In the genomic region with DNA sequence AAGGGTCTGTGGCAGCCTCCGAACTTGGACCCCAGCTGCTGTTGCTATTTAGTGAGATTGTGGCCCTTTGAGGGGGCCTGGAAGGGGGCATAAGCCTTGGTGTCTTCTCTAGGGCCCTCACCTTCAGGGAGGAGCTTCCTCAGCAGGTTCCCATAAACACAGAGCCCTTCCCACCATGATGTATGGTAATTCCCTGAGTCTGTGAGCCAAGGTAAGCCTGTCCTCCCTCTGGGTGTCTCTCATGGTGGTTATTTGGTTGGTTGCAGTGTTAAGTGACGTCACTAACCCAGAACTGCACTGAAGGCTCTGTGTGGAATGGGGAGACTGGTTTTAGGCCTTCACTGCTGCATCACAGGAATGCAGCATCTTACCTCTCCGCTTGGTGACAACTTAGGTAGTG, we compare ENCODE assay signal across 33 mouse cellular contexts. TPM values are rescaled to one million over a fixed set of nuclear protein-coding genes. Genes with fewer than 3 reads are reported as not detected.
DNase-seq lines count a peak whose midpoint lies in the region; ATAC-seq and TF ChIP-seq lines count a peak whose summit lies in the region.
"Had no signal": no experiment of that assay in that cellular context is flagged by ENCODE, and none has a peak within 500 bp of the region (broad histone marks: within the 10 kb centered on the region; RNA-seq: fewer than 3 reads in every experiment).

No protein-coding gene starts in this region.

- TF ChIP-seq POLR2A in spleen, adult 2 months (IDR thresholded peaks at IDR 0.05; ENCODE audit: low read depth, low read length) = no peak
- no peak for TF ChIP-seq POLR2A in MEL (IDR thresholded peaks at IDR 0.05; ENCODE audit: control insufficient read depth in 1 of 2, insufficient read depth in 1 of 2, low read depth in 1 of 2, low read length in 2 of 2, poor library complexity in 1 of 2)

- no peak for TF ChIP-seq RAD21 in MEL (IDR thresholded peaks at IDR 0.05; ENCODE audit: low read depth, low read length)

- H3K4me1 ChIP-seq in spleen, adult 2 months (ENCODE audit: control insufficient read depth, insufficient read depth, insufficient read length) = peaks cover 3% of the 10 kb centered on the region; the same call in 1 of the 2 replicates
- H3K4me1 ChIP-seq in MEL (ENCODE audit: control insufficient read depth in 1 of 2, insufficient read depth in 2 of 2, low read length in 2 of 2) = peaks cover 6 to 21% of the 10 kb centered on the region in 2 experiments; a peak in 3 of 4 replicates
- no peaks in the 10 kb centered on the region; the same call in 1 of the 2 replicates for H3K4me1 ChIP-seq in hindbrain, embryonic 10.5 days (replicated peaks)
- H3K4me1 ChIP-seq: heart, embryonic 15.5 days had no signal

- TF ChIP-seq EP300 in MEL (IDR thresholded peaks at IDR 0.05; ENCODE audit: low read depth in 1 of 2, low read length in 2 of 2) = no peak

- no peaks in the 10 kb centered on the region for H3K36me3 ChIP-seq in spleen, adult 2 months (ENCODE audit: control insufficient read depth, insufficient read depth, low read length)
- H3K36me3 ChIP-seq in MEL (ENCODE audit: control insufficient read depth in 1 of 2, insufficient read depth in 2 of 2, low read length in 2 of 2) = peaks cover 0 to 15% of the 10 kb centered on the region in 2 experiments; a peak in 2 of 4 replicates
- no peaks in the 10 kb centered on the region for H3K36me3 ChIP-seq in hindbrain, embryonic 10.5 days
- H3K36me3 ChIP-seq: G1E; heart, embryonic 12.5 days; heart, embryonic 15.5 days had no signal

- WGBS in spleen, adult 2 months = 64% methylated on average over 3 of the region's 3 CpGs
- WGBS in hindbrain, embryonic 10.5 days = 70% methylated on average over 3 of the region's 3 CpGs

- no peaks in the 10 kb centered on the region for H3K79me2 ChIP-seq in MEL (ENCODE audit: control insufficient read depth, insufficient read depth, low read length, poor library complexity)

- H3K27me3 ChIP-seq in spleen, adult 2 months (ENCODE audit: control insufficient read depth, insufficient read depth, low read length) = no peaks in the 10 kb centered on the region
- H3K27me3 ChIP-seq in MEL (ENCODE audit: control insufficient read depth in 1 of 2, insufficient read depth in 2 of 2, low read length in 2 of 2) = no peaks in the 10 kb centered on the region
- H3K27me3 ChIP-seq in hindbrain, embryonic 10.5 days (ENCODE audit: insufficient read depth, poor library complexity, severe bottlenecking) = no peaks in the 10 kb centered on the region
- H3K27me3 ChIP-seq: heart, embryonic 12.5 days; heart, embryonic 15.5 days had no signal

- no peak for ATAC-seq in megakaryocyte-erythroid progenitor cell, adult 5-6 weeks (replicated peaks; ENCODE audit: low FRiP score, low TSS enrichment, poor library complexity, severe bottlenecking)
- ATAC-seq: forebrain, embryonic 14.5 days; forebrain, postnatal 0 days; hindbrain, postnatal 0 days; inflammation-experienced regulatory T-cells, adult 6 months; intestine, embryonic 16.5 days had no signal

- no peaks in the 10 kb centered on the region for H3K9me3 ChIP-seq in MEL (replicated peaks; ENCODE audit: insufficient read depth, low read length)
- H3K9me3 ChIP-seq in hindbrain, embryonic 10.5 days = no peaks in the 10 kb centered on the region
- H3K9me3 ChIP-seq: G1E; heart, embryonic 15.5 days had no signal

- no peak for DNase-seq in spleen, adult 2 months (ENCODE audit: low read depth in 1 of 2, low spot score in 2 of 2)
- DNase-seq in spleen, postnatal 4 days (ENCODE audit: low spot score in 2 of 2) = no peak
- no peak for DNase-seq in MEL (ENCODE audit: low read depth, low spot score)
- peak; percentile 94 for DNase-seq in ZHBTc4 (ENCODE audit: low read depth, low spot score)
- DNase-seq in thymus, postnatal 0 days (ENCODE audit: low spot score) = no peak
- DNase-seq in layer of hippocampus, postnatal 25 days (ENCODE audit: extremely low spot score in 1 of 2, low spot score in 1 of 2) = no peak
- DNase-seq in hindbrain, embryonic 10.5 days (ENCODE audit: low spot score) = no peak
- DNase-seq: adrenal gland, adult 2 months; adrenal gland, postnatal 25 days; cerebellum, adult 18-20 months; cerebellum, adult 9-10 months; cerebellum, postnatal 14 days; forebrain, postnatal 0 days; gastrocnemius, adult 2 months; gastrocnemius, postnatal 14 days; heart, adult 11 months; heart, postnatal 10 days; heart, postnatal 36 days had no signal

- no peak for TF ChIP-seq CTCF in spleen, adult 2 months (IDR thresholded peaks at IDR 0.05; ENCODE audit: extremely low read depth, insufficient read depth, insufficient read length, insufficient replicate concordance)
- TF ChIP-seq CTCF in MEL (IDR thresholded peaks at IDR 0.05 in 2 of 3, conservative IDR thresholded peaks at IDR 0.05 in 1 of 3; ENCODE audit: control insufficient read depth in 1 of 3, insufficient read depth in 1 of 3, low read depth in 2 of 3, low read length in 3 of 3, poor library complexity in 1 of 3, severe bottlenecking in 1 of 3) = no peak

- H3K4me3 ChIP-seq in spleen, adult 2 months (ENCODE audit: extremely low read depth, insufficient read depth, insufficient read length) = no peak overlapping the region
- H3K4me3 ChIP-seq in MEL (ENCODE audit: control insufficient read depth in 1 of 2, insufficient read depth in 1 of 2, low read depth in 2 of 2, low read length in 2 of 2) = no peak overlapping the region
- no peak overlapping the region for H3K4me3 ChIP-seq in hindbrain, embryonic 10.5 days
- H3K4me3 ChIP-seq: gastrocnemius, adult 2 months; heart, embryonic 12.5 days; heart, embryonic 15.5 days had no signal

- peak overlapping the region; percentile 40 for H3K27ac ChIP-seq in spleen, adult 2 months (ENCODE audit: insufficient read depth, low read length)
- H3K27ac ChIP-seq in MEL (ENCODE audit: control insufficient read depth, low read depth, low read length) = peak overlapping the region; percentile 41
- no peak overlapping the region for H3K27ac ChIP-seq in hindbrain, embryonic 10.5 days
- H3K27ac ChIP-seq: gastrocnemius, adult 2 months; heart, embryonic 15.5 days; hindbrain, embryonic 14.5 days; hindbrain, postnatal 0 days had no signal

- peak overlapping the region; percentile 11; the same call in 1 of the 2 replicates for H3K9ac ChIP-seq in MEL (ENCODE audit: control insufficient read depth, low read depth, low read length, poor library complexity, severe bottlenecking)
- H3K9ac ChIP-seq: forebrain, postnatal 0 days; heart, embryonic 12.5 days; heart, embryonic 15.5 days; hindbrain, embryonic 14.5 days had no signal

RNA-seq across cellular contexts. Expression of gene Ffar2, which starts 5.9 kb away (rescaled TPM):
- 19.2 and 38.6 TPM in 2 replicates for polyA plus RNA-seq in spleen, adult 2 months (2012; rRNA removed)
- total RNA-seq in MEL (2012; rRNA removed) = not detected in 2 replicates
- polyA plus RNA-seq in MEL (2012; ENCODE audit: insufficient read depth in 1 of 2, insufficient read length in 2 of 2, low read depth in 1 of 2, low replicate concordance in 2 of 2, missing spikeins in 1 of 2) = under 1 TPM in 1 of 2 experiments, not detected in 1; 0.04 TPM
- polyA plus RNA-seq in thymus, postnatal 0 days (2015; fragmentation: Nextera tagmentation; extraction: Ambion mirVana) = 0.95 and 1.5 TPM in 2 replicates
- total RNA-seq in megakaryocyte-erythroid progenitor cell, adult 5-6 weeks (2014; fragmentation: Nextera tagmentation) = 0.20 and 1.1 TPM in 2 replicates
- total RNA-seq in megakaryocyte-erythroid progenitor cell, adult 5-6 weeks (2017) = 1.7 and 12.6 TPM in 2 replicates
- total RNA-seq in layer of hippocampus, postnatal 25 days (2021) = not detected
- polyA plus RNA-seq in hindbrain, embryonic 10.5 days (2016; fragmentation: Nextera tagmentation; extraction: Ambion mirVana) = not detected in 2 replicates
- total RNA-seq: forebrain, postnatal 0 days had no signal
- polyA plus RNA-seq: embryonic facial prominence, embryonic 11.5 days; forebrain, embryonic 11.5 days; heart, embryonic 12.5 days; hindbrain, embryonic 14.5 days had no signal

RNA-seq across cellular contexts. Expression of gene Ffar3, which starts 26.6 kb away (rescaled TPM):
- polyA plus RNA-seq in spleen, adult 2 months (2012; rRNA removed) = 0.59 and 0.84 TPM in 2 replicates
- not detected in 2 replicates for total RNA-seq in MEL (2012; rRNA removed)
- not detected for polyA plus RNA-seq in MEL (2012; ENCODE audit: insufficient read depth in 1 of 2, insufficient read length in 2 of 2, low read depth in 1 of 2, low replicate concordance in 2 of 2, missing spikeins in 1 of 2)
- polyA plus RNA-seq in thymus, postnatal 0 days (2015; fragmentation: Nextera tagmentation; extraction: Ambion mirVana) = 0.10 TPM in 1 of 2 replicates, not detected in the other
- total RNA-seq in megakaryocyte-erythroid progenitor cell, adult 5-6 weeks (2014; fragmentation: Nextera tagmentation) = not detected in 2 replicates
- total RNA-seq in megakaryocyte-erythroid progenitor cell, adult 5-6 weeks (2017) = not detected in 2 replicates
- not detected for total RNA-seq in layer of hippocampus, postnatal 25 days (2021)
- polyA plus RNA-seq in hindbrain, embryonic 10.5 days (2016; fragmentation: Nextera tagmentation; extraction: Ambion mirVana) = not detected in 2 replicates
- total RNA-seq: forebrain, postnatal 0 days; G1E; gastrocnemius, adult 2 months; gastrocnemius, postnatal 14 days; gastrocnemius, postnatal 4 days; heart, postnatal 10 days; heart, postnatal 36 days had no signal
- polyA plus RNA-seq: embryonic facial prominence, embryonic 11.5 days; embryonic facial prominence, embryonic 14.5 days; forebrain, embryonic 11.5 days; forebrain, embryonic 14.5 days; forebrain, postnatal 0 days; frontal cortex, adult 2 months; G1E; heart, embryonic 12.5 days; heart, embryonic 15.5 days; hindbrain, embryonic 11.5 days; hindbrain, embryonic 14.5 days had no signal

RNA-seq across cellular contexts. Expression of gene Ffar1, which starts 31.9 kb away (rescaled TPM):
- 17.0 and 20.1 TPM in 2 replicates for polyA plus RNA-seq in spleen, adult 2 months (2012; rRNA removed)
- total RNA-seq in MEL (2012; rRNA removed) = not detected in 2 replicates
- polyA plus RNA-seq in MEL (2012; ENCODE audit: insufficient read depth in 1 of 2, insufficient read length in 2 of 2, low read depth in 1 of 2, low replicate concordance in 2 of 2, missing spikeins in 1 of 2) = not detected
- not detected in 2 replicates for polyA plus RNA-seq in thymus, postnatal 0 days (2015; fragmentation: Nextera tagmentation; extraction: Ambion mirVana)
- 0.24 TPM in 1 of 2 replicates, not detected in the other for total RNA-seq in megakaryocyte-erythroid progenitor cell, adult 5-6 weeks (2014; fragmentation: Nextera tagmentation)
- not detected in 2 replicates for total RNA-seq in megakaryocyte-erythroid progenitor cell, adult 5-6 weeks (2017)
- total RNA-seq in layer of hippocampus, postnatal 25 days (2021) = not detected
- not detected in 2 replicates for polyA plus RNA-seq in hindbrain, embryonic 10.5 days (2016; fragmentation: Nextera tagmentation; extraction: Ambion mirVana)
- total RNA-seq: adrenal gland, adult 2 months; adrenal gland, postnatal 25 days; forebrain, postnatal 0 days; gastrocnemius, adult 2 months; gastrocnemius, postnatal 14 days; gastrocnemius, postnatal 4 days; heart, postnatal 36 days; hindbrain, postnatal 0 days had no signal
- polyA plus RNA-seq: adrenal gland, adult 2 months; embryonic facial prominence, embryonic 11.5 days; embryonic facial prominence, embryonic 14.5 days; forebrain, embryonic 11.5 days; forebrain, embryonic 14.5 days; forebrain, postnatal 0 days; frontal cortex, adult 2 months; G1E; heart, embryonic 12.5 days; heart, embryonic 15.5 days; hindbrain, embryonic 11.5 days; hindbrain, embryonic 14.5 days; hindbrain, postnatal 0 days had no signal

RNA-seq across cellular contexts. Expression of gene Krtdap, which starts 41.7 kb away (rescaled TPM):
- not detected in 2 replicates for polyA plus RNA-seq in spleen, adult 2 months (2012; rRNA removed)
- total RNA-seq in MEL (2012; rRNA removed) = not detected in 2 replicates
- polyA plus RNA-seq in MEL (2012; ENCODE audit: insufficient read depth in 1 of 2, insufficient read length in 2 of 2, low read depth in 1 of 2, low replicate concordance in 2 of 2, missing spikeins in 1 of 2) = not detected
- polyA plus RNA-seq in thymus, postnatal 0 days (2015; fragmentation: Nextera tagmentation; extraction: Ambion mirVana) = 36.0 and 39.0 TPM in 2 replicates
- total RNA-seq in megakaryocyte-erythroid progenitor cell, adult 5-6 weeks (2014; fragmentation: Nextera tagmentation) = not detected in 2 replicates
- not detected in 2 replicates for total RNA-seq in megakaryocyte-erythroid progenitor cell, adult 5-6 weeks (2017)
- total RNA-seq in layer of hippocampus, postnatal 25 days (2021) = not detected
- not detected in 2 replicates for polyA plus RNA-seq in hindbrain, embryonic 10.5 days (2016; fragmentation: Nextera tagmentation; extraction: Ambion mirVana)
- total RNA-seq: adrenal gland, adult 2 months; adrenal gland, postnatal 25 days; forebrain, postnatal 0 days; G1E; heart, postnatal 10 days; heart, postnatal 36 days; hindbrain, postnatal 0 days had no signal
- polyA plus RNA-seq: adrenal gland, adult 2 months; embryonic facial prominence, embryonic 11.5 days; forebrain, embryonic 11.5 days; forebrain, embryonic 14.5 days; frontal cortex, adult 2 months; G1E; heart, embryonic 12.5 days; hindbrain, embryonic 11.5 days; hindbrain, embryonic 14.5 days; inflammation-experienced regulatory T-cells, adult 6 months had no signal

RNA-seq across cellular contexts. Expression of gene Cd22, which starts 50.7 kb away (rescaled TPM):
- polyA plus RNA-seq in spleen, adult 2 months (2012; rRNA removed) = 269 and 316 TPM in 2 replicates
- total RNA-seq in MEL (2012; rRNA removed) = not detected in 2 replicates
- polyA plus RNA-seq in MEL (2012; ENCODE audit: insufficient read depth in 1 of 2, insufficient read length in 2 of 2, low read depth in 1 of 2, low replicate concordance in 2 of 2, missing spikeins in 1 of 2) = under 1 TPM in 1 of 2 experiments, not detected in 1; 0.07 TPM
- polyA plus RNA-seq in thymus, postnatal 0 days (2015; fragmentation: Nextera tagmentation; extraction: Ambion mirVana) = 0.40 and 0.99 TPM in 2 replicates
- total RNA-seq in megakaryocyte-erythroid progenitor cell, adult 5-6 weeks (2014; fragmentation: Nextera tagmentation) = 4.0 and 8.6 TPM in 2 replicates
- 0.27 TPM in 1 of 2 replicates, not detected in the other for total RNA-seq in megakaryocyte-erythroid progenitor cell, adult 5-6 weeks (2017)
- total RNA-seq in layer of hippocampus, postnatal 25 days (2021) = not detected
- 0.11 TPM in 1 of 2 replicates, not detected in the other for polyA plus RNA-seq in hindbrain, embryonic 10.5 days (2016; fragmentation: Nextera tagmentation; extraction: Ambion mirVana)
- total RNA-seq: forebrain, postnatal 0 days had no signal
- polyA plus RNA-seq: embryonic facial prominence, embryonic 11.5 days; forebrain, embryonic 11.5 days; forebrain, embryonic 14.5 days; forebrain, postnatal 0 days; G1E; heart, embryonic 12.5 days; heart, embryonic 15.5 days; hindbrain, embryonic 11.5 days; hindbrain, embryonic 14.5 days had no signal

Comparison
In these comparisons a context has a peak if more than half of its experiments do, and no peak if none do; other contexts are left out.
1. RNA of gene Ffar1, which starts 31.9 kb away (polyA plus RNA-seq): 17.0 to 20.1 TPM in spleen, adult 2 months; not detected in hindbrain, embryonic 10.5 days, not detected in MEL and not detected in thymus, postnatal 0 days; every median in the first group is over 10 times any median in the second.